Mouse (Mus musculus): ENCODE results near the gene Hjurp.

GRCm38 (mm10) chr1:88248658-88249057 is 28.8 kb downstream of the Hjurp start:
- TF ChIP-seq POLR2A (IDR thresholded peaks at IDR 0.05; ENCODE audit: control insufficient read depth in 1 of 2, insufficient read depth in 1 of 2, low read depth in 1 of 2, low read length in 2 of 2, poor library complexity in 1 of 2) (no peak), CTCF (IDR thresholded peaks at IDR 0.05 in 2 of 3, conservative IDR thresholded peaks at IDR 0.05 in 1 of 3; ENCODE audit: control insufficient read depth in 1 of 3, insufficient read depth in 1 of 3, low read depth in 2 of 3, low read length in 3 of 3, poor library complexity in 1 of 3, severe bottlenecking in 1 of 3) (no peak), ZMIZ1 (IDR thresholded peaks at IDR 0.05; ENCODE audit: low read depth, low read length) (no peak), MYC (IDR thresholded peaks at IDR 0.05; ENCODE audit: low read depth, low read length) (no peak), GATA1 (IDR thresholded peaks at IDR 0.05; ENCODE audit: low read depth, low read length) (no peak), BHLHE40 (IDR thresholded peaks at IDR 0.05; ENCODE audit: borderline replicate concordance, low read depth, low read length) (no peak), JUND (IDR thresholded peaks at IDR 0.05; ENCODE audit: low read depth, low read length) (no peak), MAFK (IDR thresholded peaks at IDR 0.05; ENCODE audit: borderline replicate concordance, low read depth, low read length) (no peak), ZC3H11A (IDR thresholded peaks at IDR 0.05; ENCODE audit: low read depth, low read length) (no peak), CHD2 (IDR thresholded peaks at IDR 0.05; ENCODE audit: low read length) (no peak), CHD1 (IDR thresholded peaks at IDR 0.05; ENCODE audit: low read depth, low read length) (no peak), TAL1 (IDR thresholded peaks at IDR 0.05; ENCODE audit: low read length) (no peak), RAD21 (IDR thresholded peaks at IDR 0.05; ENCODE audit: low read depth, low read length) (no peak), EP300 (IDR thresholded peaks at IDR 0.05; ENCODE audit: low read depth in 1 of 2, low read length in 2 of 2) (no peak)
